Mouse (Mus musculus) liver, adult 2 months (tissue): ENCODE measurements at regions not wholly inside any gene's neighbourhood (a gene's known extent, or its start where the extent isn't known, plus 50 kb on each side); places are given as distances from the start of the nearest gene placed in this dataset.

Source experiments
- CTCF ChIP-seq: fragments of 200-500 bp; IDR thresholded peaks from 2 replicates; pipeline ENCODE4 v1.5.1; 2011; ENCODE audit warnings: low read depth, low read length, control low read depth
- POLR2A ChIP-seq: fragments of 200-500 bp; IDR thresholded peaks from 2 replicates; pipeline ENCODE4 v1.6.1; 2011; ENCODE audit warnings: low read length, control low read depth; ENCODE audit not compliant: insufficient read depth; ENCODE audit errors: extremely low read depth

DNA sequence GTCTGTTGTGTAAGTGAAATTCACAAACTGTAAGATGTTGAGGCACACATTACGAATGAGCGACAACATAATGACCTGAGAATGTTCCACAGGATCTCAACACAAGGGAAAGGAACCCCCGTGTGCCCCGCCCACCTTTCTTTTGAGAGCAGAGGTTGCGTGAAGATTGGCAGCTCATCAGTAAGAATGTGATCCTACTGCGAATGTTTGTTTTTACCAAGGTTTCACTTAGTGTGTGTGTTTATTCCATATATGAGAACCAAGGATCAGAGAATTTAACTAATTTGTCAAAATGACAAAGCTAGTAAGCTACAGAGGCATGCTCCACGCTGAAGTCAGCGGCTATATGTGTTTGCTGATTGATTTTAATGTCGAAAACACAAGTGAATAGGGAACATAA is 321.5 kb upstream of the Zeb2 start:
- no peak for TF ChIP-seq CTCF
- TF ChIP-seq POLR2A, result no peak
